Mouse (Mus musculus) stomach, postnatal 0 days (tissue): ENCODE measurements around the gene Frmpd4. TPM values are rescaled to one million over a fixed set of nuclear protein-coding genes. Genes with fewer than 3 reads are reported as not detected.

Experiments used
- ATAC-seq: fragments of 200-750 bp; cut with Nextera tagmentation; 2 replicates; pipeline ENCODE4 v1.8.0; 2017; ENCODE audit not compliant: low FRiP score, low TSS enrichment
- DNase-seq: peaks from one replicate; pipeline ENCODE4 v3.0.0-alpha.2; 2016; ENCODE audit warnings: low spot score
- H3K27ac ChIP-seq: fragments of 300-500 bp; sonication (generic); replicated peaks from 2 replicates; pipeline ENCODE4 v1.5.1; 2014; ENCODE audit warnings: mild to moderate bottlenecking, control low read depth
- H3K27me3 ChIP-seq: fragments of 300-500 bp; sonication (generic); 2 replicates; pipeline ENCODE4 v1.6.1; 2014; ENCODE audit warnings: low read length; ENCODE audit not compliant: control insufficient read depth, insufficient read depth
- H3K36me3 ChIP-seq: fragments of 300-500 bp; sonication (generic); 2 replicates; pipeline ENCODE4 v1.6.1; 2014; ENCODE audit warnings: low read length, mixed read lengths; ENCODE audit not compliant: control insufficient read depth, insufficient read depth
- H3K4me1 ChIP-seq: fragments of 300-500 bp; sonication (generic); replicated peaks from 2 replicates; pipeline ENCODE4 v1.6.1; 2014; ENCODE audit warnings: antibody characterized with exemption; ENCODE audit not compliant: control insufficient read depth, insufficient read depth
- H3K4me2 ChIP-seq: fragments of 300-500 bp; sonication (generic); replicated peaks from 2 replicates; pipeline ENCODE4 v1.6.1; 2014; ENCODE audit warnings: low read depth, mild to moderate bottlenecking, control low read depth, moderate library complexity
- H3K4me3 ChIP-seq: fragments of 300-500 bp; sonication (generic); 2 replicates; pipeline ENCODE4 v1.5.1; 2014; ENCODE audit warnings: low read depth, low read length, control low read depth
- H3K9ac ChIP-seq: fragments of 300-500 bp; sonication (generic); 2 replicates; pipeline ENCODE4 v1.6.1; 2014; ENCODE audit warnings: mild to moderate bottlenecking, low read length, control low read depth, mixed read lengths
- H3K9me3 ChIP-seq: fragments of 300-500 bp; sonication (generic); 2 replicates; pipeline ENCODE4 v1.6.1; 2016; ENCODE audit warnings: low read length; ENCODE audit not compliant: control insufficient read depth
- CTCF ChIP-seq: IDR thresholded peaks from 2 replicates; pipeline ENCODE4 v1.5.1; 2016; ENCODE audit warnings: antibody characterized with exemption, low read depth, mild to moderate bottlenecking, moderate library complexity
- EP300 ChIP-seq: optimal IDR thresholded peaks from 2 replicates; pipeline ENCODE3; 2016; ENCODE audit warnings: antibody characterized with exemption
- WGBS: fragments of 180-500 bp; shearing (Covaris S2); extraction: QIAGEN DNeasy Blood & Tissue Kit; methylation state at CpG from one replicate; pipeline ENCODE4 v1.1.7; 2014; 5-methylcytosine and 5-hydroxymethylcytosine counted together
- polyA plus RNA-seq: library from polyadenylated mRNA; unstranded; fragments of >200 nt; fragmentation: Nextera tagmentation; extraction: Ambion mirVana; gene quantifications from 2 replicates; pipeline ENCODE4 v1.2.1, GENCODE M21; 2015

Frmpd4 gene
- polyA plus RNA-seq, 1 experiment from 2014 or later = 0.07 TPM

DNA sequence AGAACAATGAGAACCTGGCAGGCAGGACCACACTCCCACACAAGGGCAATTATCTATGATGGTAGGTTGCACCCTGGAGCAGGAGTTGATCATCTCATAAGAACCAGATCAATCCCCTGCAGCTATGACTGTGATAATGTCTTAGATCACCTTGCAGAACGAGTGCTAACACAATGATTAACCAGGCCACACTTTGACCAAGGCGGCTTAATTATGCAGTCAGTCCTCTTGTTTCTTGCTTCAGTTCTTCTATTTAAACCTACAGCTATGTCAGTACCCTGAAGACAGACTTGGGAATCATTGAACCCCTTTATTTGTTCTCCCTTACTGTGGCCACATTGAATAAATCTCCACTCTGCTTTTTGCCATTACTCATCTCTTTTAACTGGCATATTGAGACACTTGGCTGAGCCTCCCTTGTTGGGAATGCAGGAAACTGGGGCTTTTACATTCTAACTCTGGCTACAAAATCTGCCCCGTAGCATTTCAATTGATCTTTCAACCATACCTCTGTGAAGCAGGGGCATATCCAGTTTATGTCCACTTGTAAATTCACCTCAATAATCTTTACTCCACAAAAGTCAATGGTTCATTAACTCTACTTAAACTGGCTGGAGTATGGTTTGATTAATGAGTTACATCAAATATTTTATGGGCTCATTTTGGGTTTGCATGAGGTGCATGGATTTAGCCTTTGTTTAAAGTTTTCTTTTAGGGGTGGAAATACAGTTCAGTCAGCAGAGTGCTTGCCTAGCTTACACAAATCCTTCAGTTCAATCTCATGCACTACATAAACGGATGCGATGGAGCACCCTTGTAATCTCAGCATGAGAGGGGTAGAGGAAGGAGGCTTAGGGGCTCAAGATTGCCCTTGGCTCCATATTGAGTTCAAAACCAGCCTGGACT, 227.5 kb downstream of the Frmpd4 start:
- Histone ChIP-seq H3K9me3 (no peaks in the 10 kb centered on the region), H3K4me3 (no peak overlapping the region), H3K4me1 (no peaks in the 10 kb centered on the region), H3K36me3 (no peaks in the 10 kb centered on the region), H3K4me2 (no peak overlapping the region), H3K27me3 (no peaks in the 10 kb centered on the region), H3K9ac (no peak overlapping the region), H3K27ac (no peak overlapping the region)
- TF ChIP-seq EP300 = no peak
- no peak for TF ChIP-seq CTCF
- DNase-seq (no peak), ATAC-seq (no peak)
- 70% methylated on average over 5 of the region's 5 CpGs for WGBS

DNA sequence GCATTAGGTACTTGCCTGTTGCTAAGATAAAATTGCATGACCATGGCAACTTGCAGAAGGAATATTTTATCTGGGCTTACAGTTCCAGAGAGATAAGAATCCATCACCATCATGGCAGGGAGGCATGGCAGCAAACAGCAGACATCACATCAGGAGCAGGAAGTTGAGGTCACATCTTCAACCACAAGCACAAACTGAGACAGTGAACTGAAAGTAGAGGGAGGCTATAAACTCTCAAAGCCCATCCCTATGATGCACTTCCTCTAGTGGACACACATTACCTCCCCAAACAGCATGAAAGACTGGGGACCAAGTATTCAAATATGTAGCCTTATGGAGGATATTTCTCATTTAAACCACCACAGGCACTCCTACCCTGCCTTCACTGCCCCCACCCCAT, 238.8 kb downstream of the Frmpd4 start:
- ATAC-seq (no peak), DNase-seq (no peak)
- H3K4me3 ChIP-seq = no peak overlapping the region
- H3K27ac ChIP-seq = no peak overlapping the region
- H3K27me3 ChIP-seq = no peaks in the 10 kb centered on the region
- no peak overlapping the region for H3K4me2 ChIP-seq
- H3K9ac ChIP-seq = no peak overlapping the region
- H3K9me3 ChIP-seq = no peaks in the 10 kb centered on the region
- TF ChIP-seq EP300 = no peak
- no peak for TF ChIP-seq CTCF
- no peaks in the 10 kb centered on the region for H3K36me3 ChIP-seq
- H3K4me1 ChIP-seq = no peaks in the 10 kb centered on the region

DNA sequence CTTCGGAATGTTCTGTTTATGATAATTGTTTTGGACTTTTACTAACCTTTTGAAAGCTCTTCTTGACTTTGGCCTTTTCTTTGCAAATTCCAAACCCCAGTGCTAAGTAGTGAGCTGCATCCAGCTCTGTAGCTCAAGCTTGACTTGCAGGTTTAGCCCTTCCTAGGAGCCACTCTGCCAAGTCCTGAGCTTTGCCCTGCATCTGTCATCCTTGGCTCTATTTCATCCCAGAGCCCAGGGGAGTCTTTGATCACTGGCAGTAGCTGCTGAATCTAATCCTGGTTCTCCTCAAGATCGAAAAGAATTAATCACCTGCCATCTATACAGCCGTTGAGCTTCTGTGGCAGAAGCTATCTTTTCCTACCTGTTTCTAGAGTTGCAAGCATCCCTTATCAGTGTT, 251.9 kb downstream of the Frmpd4 start:
- 74% methylated on average over 3 of the region's 3 CpGs for WGBS
- no peak for ATAC-seq

DNA sequence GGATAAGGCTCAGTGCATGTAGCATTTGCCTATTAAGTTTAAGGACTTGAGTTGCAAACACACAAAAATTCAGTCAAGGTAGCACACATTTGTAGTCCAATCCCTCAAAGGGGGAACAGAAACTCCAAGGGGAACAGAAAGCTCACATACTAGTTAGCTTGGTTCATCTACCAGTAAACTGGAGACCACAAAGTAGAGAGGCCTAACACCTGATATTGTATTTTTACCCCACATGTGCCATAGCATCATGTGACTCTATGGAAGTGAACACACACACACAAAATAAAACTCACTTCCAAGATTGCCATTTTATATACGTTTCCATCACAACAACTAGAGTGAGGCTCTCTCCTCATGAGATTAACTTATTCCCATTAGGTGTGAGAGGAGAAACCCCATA, 264.9 kb downstream of the Frmpd4 start:
- ATAC-seq (no peak), DNase-seq (no peak)
- H3K9me3 ChIP-seq = no peaks in the 10 kb centered on the region
- H3K4me1 ChIP-seq = no peaks in the 10 kb centered on the region
- H3K27me3 ChIP-seq = no peaks in the 10 kb centered on the region
- H3K4me3 ChIP-seq = no peak overlapping the region
- no peak overlapping the region for H3K4me2 ChIP-seq
- TF ChIP-seq EP300 (no peak), CTCF (no peak)
- H3K27ac ChIP-seq = no peak overlapping the region
- H3K36me3 ChIP-seq = no peaks in the 10 kb centered on the region
- no peak overlapping the region for H3K9ac ChIP-seq
- WGBS = 85% methylated on average over 1 of the region's 1 CpGs

More for the DNA sequence above, 251.9 kb downstream of the Frmpd4 start:
- H3K4me2 ChIP-seq = no peak overlapping the region
- H3K4me1 ChIP-seq = no peaks in the 10 kb centered on the region
- H3K9me3 ChIP-seq = no peaks in the 10 kb centered on the region
- H3K36me3 ChIP-seq = no peaks in the 10 kb centered on the region
- no peak overlapping the region for H3K9ac ChIP-seq
- DNase-seq = no peak
- no peak overlapping the region for H3K4me3 ChIP-seq
- no peak overlapping the region for H3K27ac ChIP-seq
- no peaks in the 10 kb centered on the region for H3K27me3 ChIP-seq
- TF ChIP-seq EP300 (no peak), CTCF (no peak)

DNA sequence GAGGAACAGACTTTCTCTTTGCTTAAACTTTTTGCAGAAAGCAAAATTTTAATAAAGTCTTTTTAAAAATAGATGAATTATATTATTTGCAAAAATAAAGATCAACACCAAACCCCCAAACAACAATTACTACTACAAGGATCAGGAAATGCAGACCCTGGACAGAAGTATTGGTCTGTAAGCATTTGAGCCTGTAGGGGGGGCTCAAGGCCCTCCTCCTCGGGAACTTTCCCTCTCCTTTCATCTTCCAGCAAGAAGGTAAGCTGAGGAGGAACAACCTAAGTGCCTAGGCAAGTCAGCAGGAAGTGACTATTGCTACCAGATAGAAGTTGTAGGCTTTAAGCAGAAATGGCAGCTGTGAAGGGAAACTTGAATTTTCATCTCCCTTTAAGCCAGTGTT, 266.9 kb downstream of the Frmpd4 start:
- TF ChIP-seq CTCF (0 out of 2 replicates have a peak, but pooled peaks have one; percentile 2), EP300 (no peak)
- Histone ChIP-seq H3K9me3 (no peaks in the 10 kb centered on the region), H3K27ac (no peak overlapping the region), H3K9ac (no peak overlapping the region), H3K27me3 (no peaks in the 10 kb centered on the region), H3K36me3 (no peaks in the 10 kb centered on the region), H3K4me3 (no peak overlapping the region), H3K4me1 (no peaks in the 10 kb centered on the region), H3K4me2 (no peak overlapping the region)
- 7% methylated on average over 1 of the region's 1 CpGs for WGBS
- no peak for ATAC-seq
- no peak for DNase-seq

DNA sequence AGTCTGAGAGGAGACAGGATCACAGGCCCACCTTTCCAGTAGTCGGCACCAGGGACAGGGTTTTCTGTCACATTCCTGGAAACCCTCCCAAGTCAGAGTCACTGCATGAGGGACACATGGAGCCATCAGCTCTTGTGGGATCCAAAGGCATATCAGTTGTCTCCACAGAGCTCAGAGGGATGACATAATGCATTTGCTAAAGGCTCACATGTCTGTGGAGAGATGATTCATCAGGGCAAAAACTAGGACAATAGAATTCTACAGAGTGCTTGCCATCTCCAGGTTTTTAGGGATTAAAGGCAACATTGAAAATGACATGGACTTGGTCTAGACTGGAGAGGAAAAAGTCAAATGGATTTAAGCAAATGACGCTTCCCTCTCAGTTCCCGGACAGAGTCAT, 284.5 kb downstream of the Frmpd4 start:
- no peak overlapping the region for H3K27ac ChIP-seq
- 81% methylated on average over 3 of the region's 3 CpGs for WGBS
- no peak for TF ChIP-seq EP300
- no peak for TF ChIP-seq CTCF

More for the DNA sequence above, 284.5 kb downstream of the Frmpd4 start:
- DNase-seq (no peak), ATAC-seq (no peak)
- Histone ChIP-seq H3K36me3 (no peaks in the 10 kb centered on the region), H3K27me3 (no peaks in the 10 kb centered on the region), H3K9me3 (no peaks in the 10 kb centered on the region), H3K9ac (no peak overlapping the region), H3K4me1 (no peaks in the 10 kb centered on the region), H3K4me3 (no peak overlapping the region), H3K4me2 (no peak overlapping the region)
